Mouse (Mus musculus) thymus, postnatal 36 days (tissue): ENCODE data around the gene Glb1.
"Not testable (repeated sequence)": the region's sequence is repeated elsewhere in the genome, so short reads cannot be mapped to it uniquely, and the experiment has no call there.

Experiments
- DNase-seq, 2 experiments: peaks; one replicate each; pipeline ENCODE4 v3.0.0; 2022; ENCODE audit warnings: mixed read lengths in 2 of 2

The Glb1 gene

GRCm38 (mm10) chr9:114400949-114401684 lies at the start of gene Glb1, which contains the start of gene Tmppe:
TSS of gene Glb1 (plus strand) at chr9:114401076.
TSS of gene Tmppe (plus strand) at chr9:114401105.
- peak; percentile 83 to 88 for DNase-seq

- peak; percentile 68 to 75 for DNase-seq
Observed at GRCm38 (mm10) chr9:114367783-114368470, 32.9 kb upstream of the Glb1 start.

GRCm38 (mm10) chr9:114368471-114368858 lies 32.4 kb upstream of the Glb1 start:
- DNase-seq: no peak

- not testable (repeated sequence) for DNase-seq
Observed at GRCm38 (mm10) chr9:114369389-114369788, 31.5 kb upstream of the Glb1 start.

DNA sequence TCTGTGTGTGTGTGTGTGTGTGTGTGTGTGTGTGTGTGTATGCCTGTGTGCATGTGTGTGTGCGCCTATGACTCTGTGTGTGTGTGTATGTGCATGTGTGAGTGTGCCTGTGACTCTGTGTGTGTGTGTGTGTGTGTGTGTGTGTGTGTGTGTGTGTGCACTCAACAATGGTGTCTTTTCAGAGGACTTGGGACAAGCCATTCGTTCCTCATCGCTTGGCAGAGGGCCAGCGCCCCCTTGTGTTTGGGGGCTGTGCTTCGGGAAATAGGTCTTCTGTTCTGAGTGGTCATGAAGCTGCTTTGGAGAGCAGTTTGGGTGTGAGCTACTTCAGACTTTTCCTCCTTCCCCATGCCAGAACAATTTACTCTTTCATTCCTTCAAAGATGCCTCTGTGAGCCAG lies 29.2 kb upstream of the Glb1 start:
- peak; percentile 46 to 56 for DNase-seq

- DNase-seq: no peak
Observed at GRCm38 (mm10) chr9:114375276-114375962, 25.5 kb upstream of the Glb1 start.

DNA sequence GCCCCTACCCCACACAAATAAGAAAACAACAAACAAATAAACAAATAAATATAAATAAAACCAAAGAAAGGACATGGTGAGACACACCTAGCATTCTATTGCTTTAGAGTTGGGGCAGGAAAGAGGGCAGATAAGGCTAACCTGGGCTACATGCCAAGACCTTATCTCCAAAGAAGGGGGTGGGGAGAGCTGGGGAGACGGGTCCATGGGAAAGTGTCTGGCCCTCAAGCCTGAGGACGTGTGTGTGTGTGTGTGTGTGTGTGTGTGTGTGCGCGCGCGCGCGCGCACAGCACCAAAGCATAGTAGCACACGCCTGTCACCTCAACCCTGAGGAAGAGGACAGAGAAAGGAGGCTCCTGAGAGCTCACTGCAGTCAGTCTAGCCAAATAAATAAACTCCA lies 23.7 kb upstream of the Glb1 start:
- no peak for DNase-seq

DNA sequence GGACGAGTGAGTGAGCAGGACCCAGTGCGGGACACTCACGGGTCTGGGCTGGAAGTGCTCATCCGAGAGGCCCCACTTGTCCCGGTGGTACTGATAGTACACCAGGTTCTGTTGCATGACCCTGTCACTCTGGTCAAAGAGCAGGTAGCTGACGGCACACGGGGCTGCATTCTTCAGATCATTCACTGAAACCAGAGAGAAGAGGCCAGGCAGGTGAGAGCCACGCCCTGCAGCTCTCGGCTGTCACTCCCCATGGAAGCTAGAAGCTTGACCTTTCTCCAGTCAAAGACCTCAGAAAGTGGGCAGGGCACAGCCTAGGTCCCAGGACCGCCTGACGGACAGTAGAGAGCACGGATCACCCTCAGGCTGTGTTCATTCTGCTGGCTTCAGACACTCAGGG lies 21.0 kb upstream of the Glb1 start:
- no peak for DNase-seq

GRCm38 (mm10) chr9:114380881-114381733 lies 19.8 kb upstream of the Glb1 start:
- DNase-seq: no peak

DNA sequence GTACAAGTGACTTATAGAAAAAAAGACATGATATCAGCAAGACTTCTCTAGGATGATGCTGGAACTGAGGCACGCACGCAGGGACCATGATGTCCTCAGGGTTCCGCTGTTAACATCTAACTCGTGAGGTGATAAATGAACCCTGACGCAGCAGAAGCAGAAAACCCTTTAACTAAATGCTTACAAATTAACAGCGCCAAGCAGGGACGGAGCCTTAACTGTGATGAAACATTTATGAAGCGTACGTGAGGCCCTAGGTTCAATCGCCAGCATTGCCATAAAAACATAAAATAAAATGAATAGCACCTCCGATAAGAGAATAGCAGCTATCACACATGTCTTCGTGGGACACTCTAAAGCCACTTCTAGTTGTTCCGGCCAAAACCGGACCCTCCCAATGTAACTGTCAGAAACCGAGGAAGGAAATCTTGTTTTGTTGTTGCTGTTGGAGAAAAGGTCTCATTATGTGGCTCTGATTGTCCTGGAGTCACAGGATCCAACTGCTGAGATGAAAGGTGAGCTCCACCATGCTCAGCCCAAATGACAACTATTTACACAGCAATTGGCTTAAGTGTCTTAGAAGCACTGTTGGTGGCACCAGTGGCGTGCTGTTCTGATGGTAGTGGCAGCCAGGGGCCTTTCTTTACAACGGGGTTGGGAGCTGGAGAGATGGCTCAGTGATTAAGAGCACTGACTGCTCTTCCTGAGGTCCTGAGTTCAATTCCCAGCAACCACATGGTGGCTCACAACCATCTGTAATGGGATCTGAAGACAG lies 17.8 kb upstream of the Glb1 start:
- no peak for DNase-seq

- DNase-seq: no peak
Observed at GRCm38 (mm10) chr9:114384691-114385090, 16.2 kb upstream of the Glb1 start.

- DNase-seq: no peak
Observed at GRCm38 (mm10) chr9:114385160-114385559, 15.7 kb upstream of the Glb1 start.

GRCm38 (mm10) chr9:114387086-114387485 lies 13.8 kb upstream of the Glb1 start:
- DNase-seq: no peak

DNA sequence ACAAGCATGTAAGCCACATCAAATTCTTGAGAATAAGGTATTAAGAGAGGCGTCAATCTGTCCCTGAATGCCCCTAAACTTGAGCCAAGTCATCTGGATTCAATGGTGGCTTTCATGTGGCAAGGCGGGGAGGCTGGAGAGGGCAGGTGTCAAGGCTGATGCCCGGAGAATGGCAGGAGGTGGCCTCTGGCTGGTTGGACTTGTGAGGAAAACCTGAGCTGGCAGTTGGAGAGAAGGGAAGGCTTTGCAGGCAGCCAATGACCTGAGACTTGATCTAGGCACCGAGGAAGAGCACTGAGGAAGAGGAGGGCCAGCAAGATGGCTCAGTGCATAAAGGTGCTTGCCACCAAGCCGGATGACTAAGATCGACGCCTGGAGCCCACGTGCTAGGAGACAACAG lies 12.6 kb upstream of the Glb1 start:
- no peak for DNase-seq

DNA sequence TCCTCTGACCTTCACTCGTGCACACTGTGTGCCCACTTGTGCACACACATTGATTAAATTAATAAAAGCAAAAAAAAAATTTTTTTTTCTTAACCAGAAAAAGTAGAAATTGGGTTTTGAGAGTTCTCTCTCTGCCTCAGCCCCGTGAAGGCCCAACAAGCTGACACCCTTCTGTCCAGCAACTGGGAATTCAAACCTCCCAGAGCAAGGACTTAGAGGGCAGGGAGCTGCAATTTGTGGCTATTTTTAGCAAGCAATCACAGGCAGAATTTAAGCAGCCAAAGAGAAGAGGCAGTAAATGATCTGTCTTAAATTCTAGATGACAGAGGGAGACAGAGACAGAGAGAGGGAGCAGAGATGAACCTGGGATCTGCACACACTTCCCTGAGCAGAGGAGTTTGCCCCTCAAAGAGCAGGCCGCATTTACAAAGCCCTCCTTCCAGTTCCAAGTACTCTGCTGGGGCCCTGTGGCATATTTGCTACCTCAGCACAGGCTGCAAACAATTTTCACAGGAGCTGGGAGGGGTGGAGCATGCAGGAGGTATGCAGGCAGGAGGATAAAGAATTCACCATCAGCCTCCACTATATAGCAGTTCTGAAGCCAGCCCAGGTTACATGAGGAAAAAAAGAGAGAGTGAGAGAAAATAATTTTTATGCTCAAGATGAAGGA lies 12.0 kb upstream of the Glb1 start:
- no peak for DNase-seq

GRCm38 (mm10) chr9:114389371-114389904 lies 11.4 kb upstream of the Glb1 start:
- no peak for DNase-seq

GRCm38 (mm10) chr9:114389905-114390748 lies 10.7 kb upstream of the Glb1 start, which contains the start of gene Crtap:
TSS of gene Crtap (minus strand) at chr9:114390675.
- peak; percentile 68 to 75 for DNase-seq

GRCm38 (mm10) chr9:114390749-114391075 lies 10.2 kb upstream of the Glb1 start:
- no peak for DNase-seq

DNA sequence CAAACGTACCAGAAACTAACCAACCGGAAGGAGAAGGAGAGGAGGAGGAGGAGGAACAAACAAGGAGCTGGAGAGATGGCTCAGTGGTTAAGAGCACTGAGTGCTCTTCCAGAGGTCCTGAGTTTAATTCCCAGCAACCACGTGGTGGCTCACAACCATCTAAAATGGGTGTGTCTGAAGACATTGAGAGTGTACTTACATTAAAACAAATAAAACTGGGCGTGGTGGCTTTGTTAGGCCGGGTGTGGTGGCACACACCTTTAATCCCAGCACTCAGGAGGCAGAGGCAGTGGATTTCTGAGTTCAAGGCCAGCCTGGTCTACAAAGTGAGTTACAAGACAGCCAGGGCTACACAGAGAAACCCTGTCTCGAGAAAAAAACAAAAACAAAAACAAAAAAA lies 6.7 kb upstream of the Glb1 start:
- not testable (repeated sequence) for DNase-seq

GRCm38 (mm10) chr9:114394677-114395076 lies 6.2 kb upstream of the Glb1 start:
- DNase-seq: no peak
